In genomic region chr9:44605616-44606165, GRCm38 (mm10) we compare ENCODE assay signal across 8 mouse cellular contexts. TPM values are rescaled to one million over a fixed set of nuclear protein-coding genes. Genes with fewer than 3 reads are reported as not detected.
DNase-seq lines count a peak whose midpoint lies in the region; ATAC-seq and TF ChIP-seq lines count a peak whose summit lies in the region.

No protein-coding gene starts in this region.

- peak overlapping the region; percentile 62 for H3K4me3 ChIP-seq in left cerebral cortex, adult 2 months
- H3K4me3 ChIP-seq in bone marrow macrophage, adult 2 months (ENCODE audit: insufficient read depth, low read length): peak overlapping the region; percentile 87
- H3K4me3 ChIP-seq in liver, postnatal 0 days (ENCODE audit: low read depth, low read length): peak overlapping the region; percentile 99
- H3K4me3 ChIP-seq in stomach, embryonic 16.5 days (replicated peaks; ENCODE audit: low read length): peak overlapping the region; percentile 99

- peak overlapping the region; percentile 99 for H3K27ac ChIP-seq in left cerebral cortex, adult 2 months
- peak overlapping the region; percentile 97 for H3K27ac ChIP-seq in bone marrow macrophage, adult 2 months (ENCODE audit: insufficient read depth, low read depth, low read length)
- H3K27ac ChIP-seq in liver, postnatal 0 days (ENCODE audit: low read depth): peak overlapping the region; percentile 100
- peak overlapping the region; percentile 98 for H3K27ac ChIP-seq in stomach, embryonic 16.5 days (ENCODE audit: low read length)

- no peak for TF ChIP-seq POLR2A in bone marrow macrophage, adult 2 months (IDR thresholded peaks at IDR 0.05; ENCODE audit: borderline replicate concordance, low read depth, low read length)

- no peaks in the 10 kb centered on the region for H3K9me3 ChIP-seq in liver, postnatal 0 days (ENCODE audit: low read length)
- H3K9me3 ChIP-seq in stomach, embryonic 16.5 days (replicated peaks; ENCODE audit: control insufficient read depth, low read length): no peaks in the 10 kb centered on the region

- DNase-seq in left cerebral cortex, adult 2 months (ENCODE audit: extremely low spot score in 1 of 2, low spot score in 2 of 2): no peak
- no peak for DNase-seq in left cerebral cortex, adult 11 months (ENCODE audit: low spot score)
- peak; percentile 28 for DNase-seq in forelimb bud, embryonic 11.5 days (ENCODE audit: low read depth, low spot score)
- no peak for DNase-seq in liver, postnatal 0 days
- DNase-seq in adrenal gland, adult (ENCODE audit: inconsistent age in 2 of 2, low spot score in 1 of 2): no peak
- no peak for DNase-seq in right cerebral cortex, postnatal 14 days

- TF ChIP-seq CTCF in left cerebral cortex, adult 2 months (IDR thresholded peaks at IDR 0.05): no peak
- TF ChIP-seq CTCF in bone marrow macrophage, adult 2 months (IDR thresholded peaks at IDR 0.05; ENCODE audit: low read depth, low read length): no peak
- TF ChIP-seq CTCF in liver, postnatal 0 days (IDR thresholded peaks at IDR 0.05; ENCODE audit: low read depth): no peak

- H3K36me3 ChIP-seq in liver, postnatal 0 days (replicated peaks; ENCODE audit: insufficient read depth, low read length): peaks cover 30% of the 10 kb centered on the region
- peaks cover 15% of the 10 kb centered on the region for H3K36me3 ChIP-seq in stomach, embryonic 16.5 days (ENCODE audit: control insufficient read depth, insufficient read depth, low read length)

- ATAC-seq in liver, postnatal 0 days: no peak
- ATAC-seq in stomach, embryonic 16.5 days (ENCODE audit: insufficient read depth, low FRiP score): no peak

- no peak for TF ChIP-seq EP300 in liver, postnatal 0 days (IDR thresholded peaks at IDR 0.05; ENCODE audit: low read depth)

- peak overlapping the region; percentile 74 for H3K4me2 ChIP-seq in liver, postnatal 0 days (ENCODE audit: low read depth, low read length)
- peak overlapping the region; percentile 83 for H3K4me2 ChIP-seq in stomach, embryonic 16.5 days (ENCODE audit: low read depth, low read length)

- H3K4me1 ChIP-seq in bone marrow macrophage, adult 2 months (ENCODE audit: control insufficient read depth, insufficient read depth, low read length): peaks cover 21% of the 10 kb centered on the region
- H3K4me1 ChIP-seq in liver, postnatal 0 days (ENCODE audit: insufficient read depth): peaks cover 21% of the 10 kb centered on the region
- H3K4me1 ChIP-seq in stomach, embryonic 16.5 days (ENCODE audit: control insufficient read depth, insufficient read depth, low read length): peaks cover 20% of the 10 kb centered on the region

- intact Hi-C loops in left cerebral cortex, adult 2 months (cut with DNase I): loop anchor here (2.0 kb wide), 1 partner anchor 95 kb away; no protein-coding TSS in a partner anchor

- WGBS in liver, postnatal 0 days (ENCODE audit: insufficient replicate concordance): under 1% methylated on average over 13 of the region's 13 CpGs
- WGBS in stomach, embryonic 16.5 days: 0% methylated on average over 13 of the region's 13 CpGs

- H3K27me3 ChIP-seq in liver, postnatal 0 days (ENCODE audit: insufficient read depth, low read length): no peaks in the 10 kb centered on the region
- H3K27me3 ChIP-seq in stomach, embryonic 16.5 days (ENCODE audit: control insufficient read depth, insufficient read depth, low read length): no peaks in the 10 kb centered on the region

- H3K9ac ChIP-seq in liver, postnatal 0 days (replicated peaks): peak overlapping the region; percentile 100
- H3K9ac ChIP-seq in stomach, embryonic 16.5 days (ENCODE audit: low read length): peak overlapping the region; percentile 100

RNA-seq across cellular contexts. Expression of gene Ddx6, which starts 1.0 kb away (rescaled TPM):
- total RNA-seq in left cerebral cortex, adult 2 months (2021): 100 to 1,000 TPM; 145 to 148 TPM
- polyA plus RNA-seq in bone marrow macrophage, adult 2 months (2012; ENCODE audit: insufficient read depth, insufficient read length, missing spikeins): 111 and 122 TPM in 2 replicates
- polyA plus RNA-seq in liver, postnatal 0 days (2015; fragmentation: Nextera tagmentation; extraction: Ambion mirVana): 5.3 and 6.3 TPM in 2 replicates
- 10.6 and 11.5 TPM in 2 replicates for polyA plus RNA-seq in stomach, embryonic 16.5 days (2015; fragmentation: Nextera tagmentation; extraction: Ambion mirVana)

RNA-seq across cellular contexts. Expression of gene Cxcr5, which starts 44.0 kb away (rescaled TPM):
- not detected for total RNA-seq in left cerebral cortex, adult 2 months (2021)
- polyA plus RNA-seq in bone marrow macrophage, adult 2 months (2012; ENCODE audit: insufficient read depth, insufficient read length, missing spikeins): not detected in 2 replicates
- polyA plus RNA-seq in liver, postnatal 0 days (2015; fragmentation: Nextera tagmentation; extraction: Ambion mirVana): 0.32 and 0.55 TPM in 2 replicates
- 0.34 and 0.49 TPM in 2 replicates for polyA plus RNA-seq in stomach, embryonic 16.5 days (2015; fragmentation: Nextera tagmentation; extraction: Ambion mirVana)
